Mouse (Mus musculus): ENCODE data around the gene Olfr857. TPM values are rescaled to one million over a fixed set of nuclear protein-coding genes. Genes with fewer than 3 reads are reported as not detected.
"Not testable (repeated sequence)": the region's sequence is repeated elsewhere in the genome, so short reads cannot be mapped to it uniquely, and the experiment has no call there.

The Olfr857 gene
- not detected in 2 replicates for polyA plus RNA-seq (2015; fragmentation: Nextera tagmentation; extraction: Ambion mirVana)

- ATAC-seq (ENCODE audit: insufficient number of reproducible peaks, low FRiP score, low TSS enrichment, low read depth), result no peak
- H3K9ac ChIP-seq, result no peak within 1 kb of the TSS
- H3K9me3 ChIP-seq, result no peaks in the 10 kb centered on the region
- no peak within 1 kb of the TSS for H3K4me2 ChIP-seq
- no peaks in the 10 kb centered on the region for H3K4me1 ChIP-seq
- no peaks in the 10 kb centered on the region for H3K36me3 ChIP-seq
- H3K27ac ChIP-seq, result no peak within 1 kb of the TSS
- no peaks in the 10 kb centered on the region for H3K27me3 ChIP-seq
- no peak within 1 kb of the TSS for H3K4me3 ChIP-seq
- 76% methylated on average over 1 of the region's 1 CpGs for WGBS
Measured at GRCm38 (mm10) chr9:19709133-19709532, at the start of gene Olfr857. TSS of gene Olfr857 (plus strand) at chr9:19709433.

- no peak overlapping the region for H3K27ac ChIP-seq
- no peak overlapping the region for H3K4me2 ChIP-seq
- H3K4me3 ChIP-seq, result no peak overlapping the region
- no peaks in the 10 kb centered on the region for H3K36me3 ChIP-seq
- H3K9me3 ChIP-seq, result no peaks in the 10 kb centered on the region
- H3K9ac ChIP-seq, result no peak overlapping the region
- H3K27me3 ChIP-seq, result no peaks in the 10 kb centered on the region
- ATAC-seq (ENCODE audit: insufficient number of reproducible peaks, low FRiP score, low TSS enrichment, low read depth), result no peak
- H3K4me1 ChIP-seq, result no peaks in the 10 kb centered on the region
- 85% methylated on average over 6 of the region's 6 CpGs for WGBS
Measured at GRCm38 (mm10) chr9:19690281-19690680, 19.0 kb upstream of the Olfr857 start.

GRCm38 (mm10) chr9:19691426-19691825 is 17.8 kb upstream of the Olfr857 start:
- Histone ChIP-seq H3K27ac (no peak overlapping the region), H3K36me3 (no peaks in the 10 kb centered on the region), H3K9ac (no peak overlapping the region), H3K4me3 (no peak overlapping the region), H3K4me1 (no peaks in the 10 kb centered on the region), H3K27me3 (no peaks in the 10 kb centered on the region), H3K9me3 (no peaks in the 10 kb centered on the region), H3K4me2 (no peak overlapping the region)
- ATAC-seq (ENCODE audit: insufficient number of reproducible peaks, low FRiP score, low TSS enrichment, low read depth), result no peak
- 87% methylated on average over 1 of the region's 1 CpGs for WGBS

- H3K27me3 ChIP-seq, result no peaks in the 10 kb centered on the region
- WGBS, result 75% methylated on average over 2 of the region's 2 CpGs
- no peak for ATAC-seq (ENCODE audit: insufficient number of reproducible peaks, low FRiP score, low TSS enrichment, low read depth)
Measured at GRCm38 (mm10) chr9:19692430-19692829, 16.8 kb upstream of the Olfr857 start.

GRCm38 (mm10) chr9:19694285-19694684 is 14.9 kb upstream of the Olfr857 start:
- H3K4me1 ChIP-seq, result not testable (repeated sequence)
- 70% methylated on average over 2 of the region's 2 CpGs for WGBS

More at GRCm38 (mm10) chr9:19692430-19692829, 16.8 kb upstream of the Olfr857 start:
- Histone ChIP-seq H3K36me3 (no peaks in the 10 kb centered on the region), H3K9me3 (no peaks in the 10 kb centered on the region), H3K4me3 (no peak overlapping the region), H3K27ac (no peak overlapping the region), H3K9ac (no peak overlapping the region), H3K4me2 (no peak overlapping the region), H3K4me1 (no peaks in the 10 kb centered on the region)

GRCm38 (mm10) chr9:19694898-19695379 is 14.3 kb upstream of the Olfr857 start:
- not testable (repeated sequence) for H3K27ac ChIP-seq; H3K27me3 ChIP-seq; H3K9ac ChIP-seq; H3K4me1 ChIP-seq; H3K4me2 ChIP-seq; H3K36me3 ChIP-seq; H3K4me3 ChIP-seq; ATAC-seq (ENCODE audit: insufficient number of reproducible peaks, low FRiP score, low TSS enrichment, low read depth); H3K9me3 ChIP-seq
- 77% methylated on average over 9 of the region's 9 CpGs for WGBS

More at GRCm38 (mm10) chr9:19694285-19694684, 14.9 kb upstream of the Olfr857 start:
- not testable (repeated sequence) for H3K36me3 ChIP-seq; H3K27ac ChIP-seq; H3K4me3 ChIP-seq; H3K4me2 ChIP-seq; ATAC-seq (ENCODE audit: insufficient number of reproducible peaks, low FRiP score, low TSS enrichment, low read depth); H3K9ac ChIP-seq; H3K9me3 ChIP-seq; H3K27me3 ChIP-seq

- H3K36me3 ChIP-seq; H3K9ac ChIP-seq; H3K27ac ChIP-seq; H3K9me3 ChIP-seq; H3K4me3 ChIP-seq; H3K4me1 ChIP-seq; H3K4me2 ChIP-seq; H3K27me3 ChIP-seq; ATAC-seq (ENCODE audit: insufficient number of reproducible peaks, low FRiP score, low TSS enrichment, low read depth): not testable (repeated sequence)
- 60% methylated on average over 2 of the region's 2 CpGs for WGBS
Measured at GRCm38 (mm10) chr9:19704546-19704945, 4.7 kb upstream of the Olfr857 start.

Other genes starting within 250 kb of the Olfr857 start
- not detected in 2 replicates for gene Olfr850, start 231.2 kb upstream of the Olfr857 start, polyA plus RNA-seq (2015; fragmentation: Nextera tagmentation; extraction: Ambion mirVana)
- not detected in 2 replicates for gene Olfr851, start 216.1 kb upstream of the Olfr857 start, polyA plus RNA-seq (2015; fragmentation: Nextera tagmentation; extraction: Ambion mirVana)
- not detected in 2 replicates for gene Olfr853, start 168.4 kb upstream of the Olfr857 start, polyA plus RNA-seq (2015; fragmentation: Nextera tagmentation; extraction: Ambion mirVana)
- not detected in 2 replicates for gene Olfr854, start 142.1 kb upstream of the Olfr857 start, polyA plus RNA-seq (2015; fragmentation: Nextera tagmentation; extraction: Ambion mirVana)
- not detected in 2 replicates for gene Olfr855, start 126.8 kb upstream of the Olfr857 start, polyA plus RNA-seq (2015; fragmentation: Nextera tagmentation; extraction: Ambion mirVana)
- gene Zfp317, start 87.3 kb upstream of the Olfr857 start, polyA plus RNA-seq (2015; fragmentation: Nextera tagmentation; extraction: Ambion mirVana), result 22.7 and 23.8 TPM in 2 replicates
- not detected in 2 replicates for gene Olfr58, start 70.8 kb downstream of the Olfr857 start, polyA plus RNA-seq (2015; fragmentation: Nextera tagmentation; extraction: Ambion mirVana)
- gene Olfr859, start 95.5 kb downstream of the Olfr857 start, polyA plus RNA-seq (2015; fragmentation: Nextera tagmentation; extraction: Ambion mirVana), result not detected in 2 replicates
- not detected in 2 replicates for gene Olfr860, start 140.3 kb downstream of the Olfr857 start, polyA plus RNA-seq (2015; fragmentation: Nextera tagmentation; extraction: Ambion mirVana)
- not detected in 2 replicates for gene Olfr862, start 178.6 kb downstream of the Olfr857 start, polyA plus RNA-seq (2015; fragmentation: Nextera tagmentation; extraction: Ambion mirVana)
- 0.15 and 0.23 TPM in 2 replicates for gene Olfr77, start 207.4 kb downstream of the Olfr857 start, polyA plus RNA-seq (2015; fragmentation: Nextera tagmentation; extraction: Ambion mirVana)